In genomic region chr7:89891856-89892255, GRCm38 (mm10) we compare ENCODE assay signal across 10 mouse cellular contexts. TPM values are rescaled to one million over a fixed set of nuclear protein-coding genes. Genes with fewer than 3 reads are reported as not detected.
A peak's percentile ranks its signal among the peaks of the same experiment; 100 is the strongest.
DNase-seq lines count a peak whose midpoint lies in the region; ATAC-seq and TF ChIP-seq lines count a peak whose summit lies in the region.
"Had no signal": no experiment of that assay in that cellular context is flagged by ENCODE, and none has a peak within 500 bp of the region (broad histone marks: within the 10 kb centered on the region; RNA-seq: fewer than 3 reads in every experiment).

No protein-coding gene starts in this region.

- DNase-seq in forebrain, embryonic 14.5 days (ENCODE audit: low spot score) = peak; percentile 13
- no peak for DNase-seq in forebrain, embryonic 10.5 days (ENCODE audit: extremely low spot score, low spot score)
- no peak for DNase-seq in lung, adult 2 months
- DNase-seq in lung, postnatal 25 days (ENCODE audit: low spot score) = no peak
- peak; percentile 19 for DNase-seq in adrenal gland, adult 2 months
- DNase-seq in lung, postnatal 0 days (ENCODE audit: low spot score) = no peak
- DNase-seq in cerebellum, adult 11-12 months = no peak
- DNase-seq in layer of hippocampus, adult 9-11 months = no peak

- WGBS in forebrain, embryonic 14.5 days = 33% methylated on average over 4 of the region's 4 CpGs
- WGBS in forebrain, embryonic 10.5 days = 27% methylated on average over 4 of the region's 4 CpGs
- 34% methylated on average over 4 of the region's 4 CpGs for WGBS in lung, adult 2 months
- WGBS in lung, postnatal 0 days = 36% methylated on average over 4 of the region's 4 CpGs

- H3K4me1 ChIP-seq in forebrain, embryonic 14.5 days (ENCODE audit: control insufficient read depth, insufficient read depth, low read length) = no peaks in the 10 kb centered on the region
- 0 out of 2 replicates have a peak, but pooled peaks cover 2% of the 10 kb centered on the region for H3K4me1 ChIP-seq in forebrain, embryonic 10.5 days
- no peaks in the 10 kb centered on the region for H3K4me1 ChIP-seq in lung, adult 2 months (ENCODE audit: control insufficient read depth, insufficient read depth, low read length)
- no peaks in the 10 kb centered on the region for H3K4me1 ChIP-seq in lung, postnatal 0 days (ENCODE audit: insufficient read depth, low read depth, low read length)
- H3K4me1 ChIP-seq: embryonic facial prominence, embryonic 15.5 days had no signal

- no peak for TF ChIP-seq POLR2A in lung, adult 2 months (IDR thresholded peaks at IDR 0.05; ENCODE audit: borderline replicate concordance, extremely low read depth, low read depth, low read length)

- TF ChIP-seq CTCF in lung, adult 2 months (IDR thresholded peaks at IDR 0.05; ENCODE audit: insufficient read depth, low read length) = 0 out of 2 replicates have a peak, but pooled peaks have one; percentile 6
- peak; percentile 38 for TF ChIP-seq CTCF in lung, postnatal 0 days (IDR thresholded peaks at IDR 0.05)

- no peak overlapping the region for H3K27ac ChIP-seq in forebrain, embryonic 14.5 days (ENCODE audit: low read depth, low read length)
- H3K27ac ChIP-seq in forebrain, embryonic 10.5 days = no peak overlapping the region
- H3K27ac ChIP-seq in lung, postnatal 0 days (ENCODE audit: low read length) = no peak overlapping the region
- H3K27ac ChIP-seq: embryonic facial prominence, embryonic 15.5 days had no signal

- TF ChIP-seq EP300 in lung, postnatal 0 days (IDR thresholded peaks at IDR 0.05) = no peak

- no peak for ATAC-seq in forebrain, embryonic 14.5 days
- no peak for ATAC-seq in lung, postnatal 0 days

- H3K9ac ChIP-seq in forebrain, embryonic 14.5 days (ENCODE audit: low read length) = no peak overlapping the region
- no peak overlapping the region for H3K9ac ChIP-seq in lung, postnatal 0 days (replicated peaks; ENCODE audit: low read depth)
- H3K9ac ChIP-seq: embryonic facial prominence, embryonic 15.5 days had no signal

- H3K9me3 ChIP-seq in forebrain, embryonic 14.5 days (replicated peaks; ENCODE audit: control insufficient read depth, low read length) = no peaks in the 10 kb centered on the region
- no peaks in the 10 kb centered on the region for H3K9me3 ChIP-seq in forebrain, embryonic 10.5 days
- H3K9me3 ChIP-seq in lung, postnatal 0 days (ENCODE audit: low read length) = no peaks in the 10 kb centered on the region
- H3K9me3 ChIP-seq: embryonic facial prominence, embryonic 15.5 days had no signal

- H3K27me3 ChIP-seq in forebrain, embryonic 14.5 days (replicated peaks; ENCODE audit: control insufficient read depth, insufficient read depth, low read length) = no peaks in the 10 kb centered on the region
- H3K27me3 ChIP-seq in forebrain, embryonic 10.5 days (ENCODE audit: poor library complexity, severe bottlenecking) = no peaks in the 10 kb centered on the region
- no peaks in the 10 kb centered on the region for H3K27me3 ChIP-seq in lung, postnatal 0 days (replicated peaks; ENCODE audit: insufficient read depth, low read length)
- H3K27me3 ChIP-seq: embryonic facial prominence, embryonic 15.5 days had no signal

- H3K36me3 ChIP-seq in forebrain, embryonic 14.5 days (ENCODE audit: control insufficient read depth, insufficient read depth, low read length) = no peaks in the 10 kb centered on the region
- H3K36me3 ChIP-seq in forebrain, embryonic 10.5 days (replicated peaks) = no peaks in the 10 kb centered on the region
- no peaks in the 10 kb centered on the region for H3K36me3 ChIP-seq in lung, postnatal 0 days (ENCODE audit: insufficient read depth, low read length)
- H3K36me3 ChIP-seq: embryonic facial prominence, embryonic 15.5 days had no signal

- no peak overlapping the region for H3K4me2 ChIP-seq in forebrain, embryonic 14.5 days (ENCODE audit: low read length)
- no peak overlapping the region for H3K4me2 ChIP-seq in lung, postnatal 0 days (replicated peaks; ENCODE audit: low read depth, low read length)
- H3K4me2 ChIP-seq: embryonic facial prominence, embryonic 15.5 days had no signal

- no peak overlapping the region for H3K4me3 ChIP-seq in forebrain, embryonic 14.5 days (ENCODE audit: low read depth, low read length)
- no peak overlapping the region for H3K4me3 ChIP-seq in forebrain, embryonic 10.5 days
- H3K4me3 ChIP-seq in lung, adult 2 months (replicated peaks; ENCODE audit: extremely low read depth, low read depth, low read length) = no peak overlapping the region
- H3K4me3 ChIP-seq in lung, postnatal 0 days (ENCODE audit: low read depth, low read length) = no peak overlapping the region
- H3K4me3 ChIP-seq: embryonic facial prominence, embryonic 15.5 days had no signal

RNA-seq across cellular contexts. Expression of gene Ccdc81, which starts 11.6 kb away (rescaled TPM):
- 0.48 and 0.72 TPM in 2 replicates for polyA plus RNA-seq in forebrain, embryonic 14.5 days (2014; fragmentation: Nextera tagmentation; extraction: Ambion mirVana)
- polyA plus RNA-seq in forebrain, embryonic 10.5 days (2016; fragmentation: Nextera tagmentation; extraction: Ambion mirVana) = not detected in 2 replicates
- 0.76 and 0.97 TPM in 2 replicates for polyA plus RNA-seq in lung, adult 2 months (2012; rRNA removed)
- under 1 TPM; 0.14 to 0.28 TPM for total RNA-seq in adrenal gland, adult 2 months (2021)
- polyA plus RNA-seq in adrenal gland, adult 2 months (2012; rRNA removed) = not detected in 2 replicates
- 1.2 and 1.4 TPM in 2 replicates for polyA plus RNA-seq in lung, postnatal 0 days (2015; fragmentation: Nextera tagmentation; extraction: Ambion mirVana)
- total RNA-seq: heart, postnatal 10 days had no signal

RNA-seq across cellular contexts. Expression of gene Hikeshi, which starts 49.1 kb away (rescaled TPM):
- 171 and 174 TPM in 2 replicates for polyA plus RNA-seq in forebrain, embryonic 14.5 days (2014; fragmentation: Nextera tagmentation; extraction: Ambion mirVana)
- 151 and 170 TPM in 2 replicates for polyA plus RNA-seq in forebrain, embryonic 10.5 days (2016; fragmentation: Nextera tagmentation; extraction: Ambion mirVana)
- polyA plus RNA-seq in lung, adult 2 months (2012; rRNA removed) = 23.7 and 31.5 TPM in 2 replicates
- total RNA-seq in adrenal gland, adult 2 months (2021) = 10 to 100 TPM; 84.6 to 85.3 TPM
- 36.6 and 69.6 TPM in 2 replicates for polyA plus RNA-seq in adrenal gland, adult 2 months (2012; rRNA removed)
- 70.6 and 78.0 TPM in 2 replicates for polyA plus RNA-seq in lung, postnatal 0 days (2015; fragmentation: Nextera tagmentation; extraction: Ambion mirVana)

Comparison
In these comparisons a context has a peak if more than half of its experiments do, and no peak if none do; other contexts are left out.
1. DNase-seq: peak in forebrain, embryonic 14.5 days (single experiment) and adrenal gland, adult 2 months (single experiment); none in forebrain, embryonic 10.5 days (single experiment), lung, adult 2 months (single experiment), lung, postnatal 25 days (single experiment), lung, postnatal 0 days (single experiment), cerebellum, adult 11-12 months (single experiment) and layer of hippocampus, adult 9-11 months (single experiment).